Mouse (Mus musculus) liver, postnatal 0 days (tissue): ENCODE results near the gene Shank1. TPM values are rescaled to one million over a fixed set of nuclear protein-coding genes. Genes with fewer than 3 reads are reported as not detected.
A peak's percentile ranks its signal among the peaks of the same experiment; 100 is the strongest.

Experiments
- ATAC-seq: fragments of 200-750 bp; cut with Nextera tagmentation; 2 replicates; pipeline ENCODE4 v1.8.0; 2017; ENCODE audit warnings: mild to moderate bottlenecking, moderate library complexity
- DNase-seq: peaks from one replicate; pipeline ENCODE4 v3.0.0-alpha.2; 2016
- H3K27ac ChIP-seq: fragments of 300-500 bp; sonication (generic); 2 replicates; pipeline ENCODE4 v1.5.1; 2014; ENCODE audit warnings: antibody characterized with exemption, moderate library complexity, mild to moderate bottlenecking, low read depth
- H3K27me3 ChIP-seq: fragments of 300-500 bp; sonication (generic); 2 replicates; pipeline ENCODE4 v1.6.1; 2014; ENCODE audit warnings: low read length, control low read depth, mixed read lengths; ENCODE audit not compliant: insufficient read depth
- H3K36me3 ChIP-seq: fragments of 300-500 bp; sonication (generic); replicated peaks from 2 replicates; pipeline ENCODE4 v1.6.1; 2014; ENCODE audit warnings: mild to moderate bottlenecking, control low read depth, low read length, moderate library complexity, mixed read lengths; ENCODE audit not compliant: insufficient read depth
- H3K4me1 ChIP-seq: fragments of 300-500 bp; sonication (generic); 2 replicates; pipeline ENCODE4 v1.6.1; 2014; ENCODE audit warnings: antibody characterized with exemption, mild to moderate bottlenecking, control low read depth; ENCODE audit not compliant: insufficient read depth
- H3K4me2 ChIP-seq: fragments of 300-500 bp; sonication (generic); 2 replicates; pipeline ENCODE4 v1.6.1; 2014; ENCODE audit warnings: low read depth, mild to moderate bottlenecking, low read length, moderate library complexity, mixed read lengths
- H3K4me3 ChIP-seq: fragments of 300-500 bp; sonication (generic); 2 replicates; pipeline ENCODE4 v1.5.1; 2014; ENCODE audit warnings: low read depth, low read length
- H3K9ac ChIP-seq: fragments of 300-500 bp; sonication (generic); replicated peaks from 2 replicates; pipeline ENCODE4 v1.6.1; 2014; ENCODE audit warnings: mild to moderate bottlenecking, moderate library complexity
- H3K9me3 ChIP-seq: fragments of 300-500 bp; sonication (generic); 2 replicates; pipeline ENCODE4 v1.6.1; 2016; ENCODE audit warnings: mild to moderate bottlenecking, control low read depth, low read length, mixed read lengths
- CTCF ChIP-seq: sonication (generic); IDR thresholded peaks from 2 replicates; pipeline ENCODE4 v1.5.1; 2016; ENCODE audit warnings: antibody characterized with exemption, low read depth
- EP300 ChIP-seq: IDR thresholded peaks from 2 replicates; pipeline ENCODE4 v1.6.1; 2016; ENCODE audit warnings: antibody characterized with exemption, low read depth, mild to moderate bottlenecking
- WGBS: fragments of 180-500 bp; shearing (Covaris S2); extraction: QIAGEN DNeasy Blood & Tissue Kit; methylation state at CpG from one replicate; pipeline ENCODE4 v1.1.7; 2014; ENCODE audit not compliant: insufficient replicate concordance; 5-methylcytosine and 5-hydroxymethylcytosine counted together
- polyA plus RNA-seq: library from polyadenylated mRNA; unstranded; fragments of >200 nt; fragmentation: Nextera tagmentation; extraction: Ambion mirVana; gene quantifications from 2 replicates; pipeline ENCODE4 v1.2.1, GENCODE M21; 2015

Gene Shank1
- polyA plus RNA-seq, 1 experiment from 2014 or later, result not detected

- WGBS, result 15% methylated on average over 5 of the region's 5 CpGs
- DNase-seq (no peak), ATAC-seq (no peak)
- H3K9ac ChIP-seq, result no peak overlapping the region
- H3K27ac ChIP-seq, result no peak overlapping the region
- H3K4me1 ChIP-seq, result peaks cover 16% of the 10 kb centered on the region
- H3K4me2 ChIP-seq, result no peak overlapping the region
- TF ChIP-seq EP300 (no peak), CTCF (no peak)
- no peak overlapping the region for H3K4me3 ChIP-seq
- no peaks in the 10 kb centered on the region for H3K9me3 ChIP-seq
- peaks cover 75% of the 10 kb centered on the region for H3K27me3 ChIP-seq
- H3K36me3 ChIP-seq, result no peaks in the 10 kb centered on the region
Measured at GRCm38 (mm10) chr7:44358012-44358411, 48.0 kb downstream of the Shank1 start.

- ATAC-seq, result no peak
- Histone ChIP-seq H3K4me1 (peaks cover 16% of the 10 kb centered on the region), H3K27me3 (peaks cover 64% of the 10 kb centered on the region), H3K36me3 (no peaks in the 10 kb centered on the region), H3K4me2 (peak overlapping the region; percentile 80), H3K4me3 (peak overlapping the region; percentile 45; the same call in 1 of the 2 replicates), H3K27ac (no peak overlapping the region), H3K9ac (no peak overlapping the region), H3K9me3 (no peaks in the 10 kb centered on the region)
- no peak for DNase-seq
- 5% methylated on average over 22 of the region's 26 CpGs for WGBS
- TF ChIP-seq CTCF (no peak), EP300 (no peak)
Measured at GRCm38 (mm10) chr7:44358886-44359654, 49.0 kb downstream of the Shank1 start.

GRCm38 (mm10) chr7:44359908-44360672 lies 50.0 kb downstream of the Shank1 start:
- no peak overlapping the region for H3K9ac ChIP-seq
- H3K4me2 ChIP-seq, result peak overlapping the region; percentile 80
- no peaks in the 10 kb centered on the region for H3K36me3 ChIP-seq
- peaks cover 54% of the 10 kb centered on the region for H3K27me3 ChIP-seq
- no peak overlapping the region for H3K27ac ChIP-seq
- DNase-seq, result peak; percentile 89
- no peak for TF ChIP-seq EP300
- no peak for TF ChIP-seq CTCF
- H3K9me3 ChIP-seq, result no peaks in the 10 kb centered on the region
- peaks cover 16% of the 10 kb centered on the region for H3K4me1 ChIP-seq
- H3K4me3 ChIP-seq, result peak overlapping the region; percentile 45
- ATAC-seq, result peak; percentile 87
- WGBS, result under 1% methylated on average over 54 of the region's 54 CpGs

- Histone ChIP-seq H3K4me1 (peaks cover 16% of the 10 kb centered on the region), H3K27ac (no peak overlapping the region), H3K4me2 (peak overlapping the region; percentile 80), H3K27me3 (peaks cover 47% of the 10 kb centered on the region), H3K9ac (no peak overlapping the region), H3K9me3 (no peaks in the 10 kb centered on the region), H3K4me3 (no peak overlapping the region), H3K36me3 (no peaks in the 10 kb centered on the region)
- 13% methylated on average over 21 of the region's 21 CpGs for WGBS
- no peak for DNase-seq
- no peak for ATAC-seq
- no peak for TF ChIP-seq EP300
- no peak for TF ChIP-seq CTCF
Measured at GRCm38 (mm10) chr7:44360792-44361301, 50.8 kb downstream of the Shank1 start.

- 84% methylated on average over 8 of the region's 8 CpGs for WGBS
- H3K4me2 ChIP-seq, result no peak overlapping the region
- no peaks in the 10 kb centered on the region for H3K9me3 ChIP-seq
- H3K9ac ChIP-seq, result no peak overlapping the region
- TF ChIP-seq CTCF, result no peak
- TF ChIP-seq EP300, result no peak
- H3K36me3 ChIP-seq, result no peaks in the 10 kb centered on the region
- H3K27ac ChIP-seq, result no peak overlapping the region
- DNase-seq (no peak), ATAC-seq (no peak)
- H3K4me3 ChIP-seq, result no peak overlapping the region
- H3K4me1 ChIP-seq, result peaks cover 12% of the 10 kb centered on the region
- 0 out of 2 replicates have a peak, but pooled peaks cover 2% of the 10 kb centered on the region for H3K27me3 ChIP-seq
Measured at GRCm38 (mm10) chr7:44372678-44373077, 62.6 kb downstream of the Shank1 start.

GRCm38 (mm10) chr7:44373460-44373859 lies 63.4 kb downstream of the Shank1 start:
- no peak; the same call in 1 of the 2 replicates for ATAC-seq
- Histone ChIP-seq H3K4me2 (peak overlapping the region; percentile 91), H3K4me3 (peak overlapping the region; percentile 59), H3K9ac (no peak overlapping the region), H3K27ac (no peak overlapping the region), H3K27me3 (0 out of 2 replicates have a peak, but pooled peaks cover 2% of the 10 kb centered on the region), H3K9me3 (no peaks in the 10 kb centered on the region), H3K36me3 (no peaks in the 10 kb centered on the region), H3K4me1 (peaks cover 12% of the 10 kb centered on the region)
- DNase-seq, result no peak
- WGBS, result 6% methylated on average over 7 of the region's 7 CpGs
- TF ChIP-seq CTCF (no peak), EP300 (no peak)
